Mouse (Mus musculus) midbrain, embryonic 14.5 days (tissue): Measurements from ENCODE around the gene Aars2. TPM values are rescaled to one million over a fixed set of nuclear protein-coding genes. Genes with fewer than 3 reads are reported as not detected.
A peak's percentile ranks its signal among the peaks of the same experiment; 100 is the strongest.

Source experiments
- ATAC-seq: fragments of 200-750 bp; cut with Nextera tagmentation; 2 replicates; pipeline ENCODE4 v1.8.0; 2017; ENCODE audit warnings: moderate number of reproducible peaks, moderate library complexity; ENCODE audit not compliant: low FRiP score, low TSS enrichment
- DNase-seq: peaks from one replicate; pipeline ENCODE4 v3.0.0-alpha.2; 2015
- H3K27ac ChIP-seq: fragments of 300-500 bp; sonication (generic); replicated peaks from 2 replicates; pipeline ENCODE4 v1.5.1; 2014; ENCODE audit warnings: mild to moderate bottlenecking, low read depth, low read length, moderate library complexity
- H3K27me3 ChIP-seq: fragments of 300-500 bp; sonication (generic); 2 replicates; pipeline ENCODE4 v1.6.1; 2014; ENCODE audit warnings: low read length, control low read depth, mixed read lengths; ENCODE audit not compliant: control insufficient read depth, insufficient read depth
- H3K36me3 ChIP-seq: fragments of 300-500 bp; sonication (generic); 2 replicates; pipeline ENCODE4 v1.6.1; 2014; ENCODE audit warnings: low read length, control low read depth; ENCODE audit not compliant: control insufficient read depth, insufficient read depth
- H3K4me1 ChIP-seq: fragments of 300-500 bp; sonication (generic); 2 replicates; pipeline ENCODE4 v1.6.1; 2014; ENCODE audit warnings: mild to moderate bottlenecking, antibody characterized with exemption, low read length, control low read depth; ENCODE audit not compliant: control insufficient read depth, insufficient read depth
- H3K4me2 ChIP-seq: fragments of 300-500 bp; sonication (generic); 2 replicates; pipeline ENCODE4 v1.6.1; 2014; ENCODE audit warnings: mild to moderate bottlenecking, low read length, moderate library complexity
- H3K4me3 ChIP-seq: fragments of 300-500 bp; sonication (generic); replicated peaks from 2 replicates; pipeline ENCODE4 v1.5.1; 2014; ENCODE audit warnings: low read depth, low read length
- H3K9ac ChIP-seq: fragments of 300-500 bp; sonication (generic); replicated peaks from 2 replicates; pipeline ENCODE4 v1.6.1; 2014; ENCODE audit warnings: mild to moderate bottlenecking, low read length, moderate library complexity
- H3K9me3 ChIP-seq: fragments of 300-500 bp; sonication (generic); 2 replicates; pipeline ENCODE4 v1.6.1; 2016; ENCODE audit warnings: low read length, control low read depth, mixed read lengths; ENCODE audit not compliant: control insufficient read depth
- WGBS: fragments of 180-500 bp; shearing (Covaris S2); extraction: QIAGEN DNeasy Blood & Tissue Kit; methylation state at CpG from one replicate; pipeline ENCODE4 v1.1.7; 2014; 5-methylcytosine and 5-hydroxymethylcytosine counted together
- polyA plus RNA-seq: library from polyadenylated mRNA; unstranded; fragments of >200 nt; fragmentation: Nextera tagmentation; extraction: Ambion mirVana; gene quantifications from 2 replicates; pipeline ENCODE4 v1.2.1, GENCODE M21; 2014

Aars2 gene
- polyA plus RNA-seq, 1 experiment from 2014 or later = 14.8 TPM

GRCm38 (mm10) chr17:45556107-45556489 lies 49.5 kb downstream of the Aars2 start:
- 1% methylated on average over 14 of the region's 14 CpGs for WGBS
- no peak overlapping the region for H3K27ac ChIP-seq
- no peaks in the 10 kb centered on the region for H3K9me3 ChIP-seq
- peak overlapping the region; percentile 66 for H3K9ac ChIP-seq
- no peak for ATAC-seq
- no peak for DNase-seq
- peak overlapping the region; percentile 59 for H3K4me3 ChIP-seq
- H3K4me2 ChIP-seq = peak overlapping the region; percentile 96
- H3K36me3 ChIP-seq = no peaks in the 10 kb centered on the region
- peaks cover 14% of the 10 kb centered on the region; the same call in 1 of the 2 replicates for H3K4me1 ChIP-seq
- H3K27me3 ChIP-seq = no peaks in the 10 kb centered on the region

- H3K4me3 ChIP-seq = peak overlapping the region; percentile 59; the same call in 1 of the 2 replicates
- no peaks in the 10 kb centered on the region for H3K9me3 ChIP-seq
- no peak for DNase-seq
- peak overlapping the region; percentile 96 for H3K4me2 ChIP-seq
- 74% methylated on average over 3 of the region's 3 CpGs for WGBS
- ATAC-seq = no peak
- peaks cover 14% of the 10 kb centered on the region; the same call in 1 of the 2 replicates for H3K4me1 ChIP-seq
- H3K27ac ChIP-seq = no peak overlapping the region
- H3K27me3 ChIP-seq = no peaks in the 10 kb centered on the region
- no peak overlapping the region for H3K9ac ChIP-seq
- no peaks in the 10 kb centered on the region for H3K36me3 ChIP-seq
Measured at GRCm38 (mm10) chr17:45556514-45557245, 50.0 kb downstream of the Aars2 start.

GRCm38 (mm10) chr17:45557246-45557824 lies 50.7 kb downstream of the Aars2 start:
- 69% methylated on average over 7 of the region's 7 CpGs for WGBS

GRCm38 (mm10) chr17:45557998-45558862 lies 51.6 kb downstream of the Aars2 start:
- no peak overlapping the region for H3K4me2 ChIP-seq
- H3K27ac ChIP-seq = no peak overlapping the region
- H3K4me3 ChIP-seq = no peak overlapping the region
- no peak for DNase-seq
- H3K36me3 ChIP-seq = no peaks in the 10 kb centered on the region
- no peaks in the 10 kb centered on the region for H3K27me3 ChIP-seq
- no peak overlapping the region for H3K9ac ChIP-seq
- ATAC-seq = no peak
- no peaks in the 10 kb centered on the region for H3K9me3 ChIP-seq
- 77% methylated on average over 16 of the region's 16 CpGs for WGBS
- peaks cover 10% of the 10 kb centered on the region; the same call in 1 of the 2 replicates for H3K4me1 ChIP-seq

More at GRCm38 (mm10) chr17:45557246-45557824, 50.7 kb downstream of the Aars2 start:
- no peak overlapping the region for H3K9ac ChIP-seq
- no peaks in the 10 kb centered on the region for H3K27me3 ChIP-seq
- no peak overlapping the region for H3K4me2 ChIP-seq
- ATAC-seq (no peak), DNase-seq (no peak)
- H3K4me3 ChIP-seq = no peak overlapping the region
- no peaks in the 10 kb centered on the region for H3K9me3 ChIP-seq
- H3K4me1 ChIP-seq = peaks cover 10% of the 10 kb centered on the region; the same call in 1 of the 2 replicates
- H3K36me3 ChIP-seq = no peaks in the 10 kb centered on the region
- no peak overlapping the region for H3K27ac ChIP-seq

GRCm38 (mm10) chr17:45559732-45560525 lies 53.3 kb downstream of the Aars2 start:
- DNase-seq (no peak), ATAC-seq (no peak)
- Histone ChIP-seq H3K27ac (no peak overlapping the region), H3K9me3 (no peaks in the 10 kb centered on the region), H3K4me2 (no peak overlapping the region), H3K27me3 (no peaks in the 10 kb centered on the region), H3K9ac (no peak overlapping the region), H3K4me3 (no peak overlapping the region), H3K4me1 (peaks cover 16% of the 10 kb centered on the region), H3K36me3 (no peaks in the 10 kb centered on the region)
- WGBS = 84% methylated on average over 15 of the region's 15 CpGs

- Histone ChIP-seq H3K4me2 (no peak overlapping the region), H3K27me3 (no peaks in the 10 kb centered on the region), H3K4me1 (peaks cover 8% of the 10 kb centered on the region), H3K9me3 (no peaks in the 10 kb centered on the region), H3K9ac (no peak overlapping the region), H3K36me3 (peaks cover 25% of the 10 kb centered on the region), H3K27ac (no peak overlapping the region), H3K4me3 (no peak overlapping the region)
- 80% methylated on average over 12 of the region's 12 CpGs for WGBS
- ATAC-seq = no peak
- DNase-seq = no peak
Measured at GRCm38 (mm10) chr17:45563216-45563615, 56.6 kb downstream of the Aars2 start.

- peak within 1 kb of the TSS; percentile 82 for H3K27ac ChIP-seq
- H3K4me2 ChIP-seq = peak within 1 kb of the TSS; percentile 95
- peaks cover 32% of the 10 kb centered on the region for H3K36me3 ChIP-seq
- peaks cover 8% of the 10 kb centered on the region for H3K4me1 ChIP-seq
- peak; percentile 95 for DNase-seq
- H3K4me3 ChIP-seq = peak within 1 kb of the TSS; percentile 78
- H3K9ac ChIP-seq = peak within 1 kb of the TSS; percentile 86
- peak; percentile 84 for ATAC-seq
- H3K9me3 ChIP-seq = no peaks in the 10 kb centered on the region
- WGBS = under 1% methylated on average over 57 of the region's 61 CpGs
- H3K27me3 ChIP-seq = no peaks in the 10 kb centered on the region
Measured at GRCm38 (mm10) chr17:45563655-45564530, 57.3 kb downstream of the Aars2 start, which contains the start of gene Slc35b2. Gene Slc35b2 (plus strand): TSS chr17:45563874.
